Mouse (Mus musculus) liver, adult 2 months (tissue): ENCODE measurements around the gene Esrrb.

Source experiments
- CTCF ChIP-seq: fragments of 200-500 bp; IDR thresholded peaks from 2 replicates; pipeline ENCODE4 v1.5.1; 2011; ENCODE audit warnings: low read depth, low read length, control low read depth
- POLR2A ChIP-seq: fragments of 200-500 bp; IDR thresholded peaks from 2 replicates; pipeline ENCODE4 v1.6.1; 2011; ENCODE audit warnings: low read length, control low read depth; ENCODE audit not compliant: insufficient read depth; ENCODE audit errors: extremely low read depth

GRCm38 (mm10) chr12:86349477-86349876 lies 11.4 kb upstream of the Esrrb start:
- TF ChIP-seq CTCF, result no peak
- TF ChIP-seq POLR2A, result no peak
